Mouse (Mus musculus): ENCODE measurements around the gene Hsdl1.
A peak's percentile ranks its signal among the peaks of the same experiment; 100 is the strongest.

Hsdl1 gene

DNA sequence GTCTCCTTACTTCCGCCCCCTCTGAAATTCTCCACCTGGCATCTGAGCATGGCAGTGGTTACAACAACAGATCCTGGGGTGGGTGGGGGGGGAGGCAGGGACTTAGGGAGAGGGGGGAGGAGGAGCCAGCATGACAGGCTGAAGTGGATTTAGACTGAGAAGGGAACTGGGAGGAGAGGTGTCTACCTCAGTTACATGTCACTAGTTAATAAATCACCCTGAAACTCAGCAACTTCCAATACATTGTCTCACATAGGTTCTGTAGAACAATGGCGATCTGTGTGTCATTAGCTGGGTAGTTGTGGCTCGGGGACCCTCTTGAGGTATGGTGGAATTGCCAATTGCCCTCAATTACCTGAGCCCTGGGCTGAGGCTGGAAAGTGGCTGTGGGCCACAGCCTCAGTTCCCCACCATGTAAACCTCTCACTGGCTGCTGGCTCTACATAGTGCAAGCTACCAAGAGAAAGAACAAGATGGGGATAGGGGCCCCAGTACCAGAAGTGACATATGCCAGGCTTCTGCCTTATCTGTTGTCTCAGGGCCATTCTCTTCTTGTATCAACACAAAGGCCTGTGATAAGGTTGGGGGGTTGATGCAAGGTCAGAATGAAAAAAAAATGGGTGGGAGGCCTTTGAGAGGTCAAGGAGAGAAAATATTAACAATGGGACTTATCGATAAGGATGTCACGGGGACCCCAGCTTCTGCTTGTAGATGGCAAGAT lies 5.6 kb upstream of the Hsdl1 start:
- DNase-seq (ENCODE audit: low read depth, low spot score) = no peak

- DNase-seq (ENCODE audit: low read depth, low spot score) = no peak
Measured at GRCm38 (mm10) chr8:119579096-119579495, 4.1 kb upstream of the Hsdl1 start.

DNA sequence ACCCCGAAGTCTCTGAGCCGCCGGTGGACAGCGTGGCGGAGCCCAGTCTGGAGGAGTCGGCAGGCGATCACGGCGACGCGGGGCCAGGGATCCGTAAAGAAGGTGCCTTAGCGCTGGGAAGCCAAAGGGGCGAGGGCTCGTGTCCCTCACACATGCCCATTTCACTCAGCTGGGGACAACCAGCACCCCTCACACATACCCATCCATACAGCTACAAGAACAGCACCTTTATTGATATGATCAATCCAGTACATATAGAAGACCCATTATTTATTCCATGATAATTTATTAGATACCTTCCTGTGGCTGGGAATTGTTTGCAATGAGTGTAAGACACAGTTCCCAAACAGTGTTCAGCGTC lies 363 bp upstream of the Hsdl1 start:
- DNase-seq (ENCODE audit: low read depth, low spot score) = no peak

DNA sequence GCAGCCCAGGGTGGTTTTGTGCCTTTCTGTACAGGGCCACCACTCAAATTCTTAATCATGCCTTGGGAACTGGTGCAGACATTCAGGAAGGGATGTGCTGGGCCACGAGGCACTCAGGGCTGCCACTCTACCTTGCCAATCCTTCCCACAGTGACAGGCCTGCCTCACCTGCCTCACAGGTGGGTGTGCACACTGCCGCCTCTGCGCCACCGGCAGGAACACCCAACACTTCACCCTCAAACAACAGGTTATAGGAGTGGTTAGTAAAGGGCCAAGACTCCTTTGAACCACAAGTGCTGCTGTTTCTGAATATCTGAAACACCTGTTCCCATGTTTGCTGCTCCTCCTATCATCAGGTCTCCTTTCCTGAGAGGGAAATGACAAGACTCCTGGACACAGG lies 2.6 kb downstream of the Hsdl1 start:
- DNase-seq (ENCODE audit: low read depth, low spot score) = no peak

DNA sequence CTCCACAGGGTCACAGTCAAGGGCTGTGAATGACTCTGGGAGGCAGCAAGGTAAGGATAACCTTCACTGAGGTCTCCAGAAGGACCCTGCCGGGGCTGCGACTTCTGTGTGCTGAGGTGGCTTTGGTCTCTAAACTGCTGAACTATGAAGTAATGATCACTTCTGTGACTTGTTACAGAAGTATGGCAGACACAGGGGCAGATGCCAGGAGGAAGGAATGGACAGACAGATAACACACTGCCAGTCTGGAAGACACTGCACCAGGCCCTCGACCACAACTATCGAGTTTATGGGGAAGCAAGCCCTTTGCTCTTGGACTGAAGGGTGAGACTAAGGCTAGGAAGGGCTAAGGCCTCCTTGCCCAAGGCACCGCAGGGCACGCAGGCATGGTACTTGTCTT lies 3.8 kb downstream of the Hsdl1 start:
- no peak for DNase-seq (ENCODE audit: low read depth, low spot score)

- DNase-seq (ENCODE audit: low read depth, low spot score) = no peak
Measured at GRCm38 (mm10) chr8:119569881-119570280, 5.1 kb downstream of the Hsdl1 start.

- DNase-seq (ENCODE audit: low read depth, low spot score) = no peak
Measured at GRCm38 (mm10) chr8:119568951-119569350, 6.0 kb downstream of the Hsdl1 start.

GRCm38 (mm10) chr8:119568251-119568650 lies 6.7 kb downstream of the Hsdl1 start:
- no peak for DNase-seq (ENCODE audit: low read depth, low spot score)

- DNase-seq (ENCODE audit: low read depth, low spot score) = peak; percentile 91
Measured at GRCm38 (mm10) chr8:119566367-119566766, 8.6 kb downstream of the Hsdl1 start.

GRCm38 (mm10) chr8:119563849-119564251 lies 11.1 kb downstream of the Hsdl1 start:
- DNase-seq (ENCODE audit: low read depth, low spot score) = no peak

GRCm38 (mm10) chr8:119559402-119559720 lies 15.6 kb downstream of the Hsdl1 start:
- DNase-seq (ENCODE audit: low read depth, low spot score) = no peak

DNA sequence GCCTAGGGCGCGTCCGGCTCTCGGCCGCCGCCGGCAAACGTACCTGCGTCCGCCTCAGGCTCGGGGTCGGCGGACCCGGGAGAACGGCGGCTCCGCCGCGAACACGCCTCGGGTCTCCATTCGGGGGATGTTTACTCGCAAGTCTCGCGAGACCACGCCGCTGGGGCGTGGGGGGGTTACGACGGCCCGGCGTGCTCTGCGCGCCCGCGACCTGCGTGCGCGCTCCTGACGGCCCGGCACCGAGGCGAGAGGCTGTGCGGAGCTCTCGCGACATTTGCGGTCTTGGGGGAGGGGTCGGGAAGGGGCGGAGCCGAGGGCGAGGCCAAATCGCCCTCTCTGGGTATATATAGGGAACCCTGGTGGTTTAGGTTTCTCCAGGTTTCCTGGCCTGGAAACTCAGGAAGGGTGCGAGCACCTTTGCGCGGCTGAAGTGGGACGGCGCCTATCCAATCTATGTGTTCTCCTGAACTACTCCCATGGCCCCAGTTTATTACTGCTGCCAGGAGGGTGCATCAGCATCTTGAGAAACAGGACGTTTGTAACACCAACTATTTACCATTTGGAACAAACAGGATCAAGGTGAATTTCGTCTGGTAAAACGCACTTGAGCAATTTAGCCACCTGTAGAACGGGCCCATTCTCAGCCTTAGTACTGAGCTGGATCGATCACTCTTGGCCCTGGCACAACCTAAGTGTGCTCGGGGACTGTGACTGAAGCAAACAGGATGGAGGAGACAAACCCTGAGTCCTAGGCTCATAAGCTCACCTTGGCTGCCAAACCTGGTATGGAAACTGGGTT lies 16.2 kb downstream of the Hsdl1 start, which contains the start of gene Mbtps1:
TSS of gene Mbtps1 (minus strand) at position 133 of the 799 bp plus-strand sequence.
- peak; percentile 99 for DNase-seq (ENCODE audit: low read depth, low spot score)

DNA sequence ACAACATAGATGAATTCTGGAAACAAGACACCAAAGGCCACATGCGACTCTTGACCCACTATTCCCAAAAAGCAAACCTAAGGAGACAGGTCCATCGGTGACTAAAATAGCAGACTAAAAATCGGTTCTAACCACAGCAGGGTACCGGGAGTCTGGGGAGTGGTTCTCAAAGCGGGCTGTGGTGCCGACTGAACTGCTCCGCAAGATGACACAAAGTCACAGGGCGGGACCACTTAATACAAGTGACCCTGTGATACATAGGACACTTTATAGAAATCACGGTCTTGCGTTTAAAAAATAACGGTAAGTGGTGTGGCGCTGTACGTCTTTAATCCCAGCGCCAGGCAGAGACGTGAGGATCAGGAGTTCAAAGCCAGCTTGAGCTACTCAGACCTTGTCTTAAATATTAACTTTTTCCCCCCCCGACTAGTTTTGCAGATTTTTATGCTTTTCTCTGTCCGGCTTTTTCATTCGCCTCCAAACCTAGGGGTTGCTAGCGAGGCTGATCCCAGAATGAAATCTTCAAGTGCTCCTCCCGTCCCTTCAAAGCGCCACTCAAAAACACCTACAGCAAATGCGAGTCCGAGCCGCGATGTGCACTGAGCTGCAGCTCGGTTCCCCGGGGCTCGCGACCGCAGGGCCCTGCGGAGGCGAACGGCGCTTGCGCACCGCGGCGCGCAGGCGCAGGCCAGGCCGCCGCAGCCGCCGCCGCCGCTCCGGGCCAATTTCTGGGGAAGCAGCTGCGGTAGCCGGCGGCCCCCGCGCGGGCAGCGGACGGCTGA lies 17.0 kb downstream of the Hsdl1 start:
- DNase-seq (ENCODE audit: low read depth, low spot score) = peak; percentile 77

- DNase-seq (ENCODE audit: low read depth, low spot score) = no peak
Measured at GRCm38 (mm10) chr8:119557132-119557531, 17.9 kb downstream of the Hsdl1 start.

- DNase-seq (ENCODE audit: low read depth, low spot score) = no peak
Measured at GRCm38 (mm10) chr8:119555861-119556260, 19.1 kb downstream of the Hsdl1 start.

DNA sequence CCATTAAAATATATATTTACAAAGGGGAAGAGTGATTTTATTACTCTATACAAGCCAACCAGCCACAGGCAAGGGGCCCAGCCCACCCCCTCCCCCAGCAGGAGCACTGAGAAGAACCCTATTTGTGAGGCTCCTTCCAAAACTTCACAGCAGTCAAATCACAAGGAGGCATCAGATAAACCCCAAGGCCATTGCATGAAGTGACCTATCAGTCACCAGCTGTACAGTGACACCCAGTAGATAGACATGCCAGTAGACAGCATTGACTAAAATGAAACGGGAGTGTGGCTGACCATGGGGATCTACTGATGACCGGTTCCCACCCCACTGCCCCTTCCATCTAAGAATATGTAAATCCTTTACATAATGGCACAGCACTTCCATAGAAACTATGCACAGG lies 22.0 kb downstream of the Hsdl1 start:
- no peak for DNase-seq (ENCODE audit: low read depth, low spot score)

DNA sequence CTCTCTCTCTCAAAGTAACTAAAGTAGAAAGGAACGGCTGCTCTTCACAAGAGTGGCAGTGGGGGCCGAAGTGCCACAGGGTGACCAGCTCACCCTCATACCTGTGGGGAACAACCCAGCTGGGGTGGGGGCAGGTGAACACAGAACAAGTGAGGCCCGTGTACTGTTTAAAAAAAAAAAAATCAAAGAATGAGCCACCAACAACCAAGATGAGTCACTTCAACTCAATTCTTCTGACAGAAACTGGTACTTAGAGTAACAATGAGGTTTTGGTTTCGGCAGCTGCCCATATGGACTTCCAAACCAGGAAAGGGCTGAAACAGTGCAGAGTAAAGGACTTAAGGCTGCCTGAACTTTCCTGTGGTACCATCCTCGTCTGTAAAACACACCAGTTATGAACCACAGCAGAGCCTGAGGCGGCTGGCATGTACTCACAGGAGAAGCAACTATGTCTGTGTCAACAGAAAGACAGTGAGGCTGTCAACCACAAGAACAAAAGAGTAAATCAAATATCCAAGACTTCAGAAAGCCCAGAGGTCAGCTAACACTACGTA lies 26.3 kb downstream of the Hsdl1 start:
- DNase-seq (ENCODE audit: low read depth, low spot score) = no peak

DNA sequence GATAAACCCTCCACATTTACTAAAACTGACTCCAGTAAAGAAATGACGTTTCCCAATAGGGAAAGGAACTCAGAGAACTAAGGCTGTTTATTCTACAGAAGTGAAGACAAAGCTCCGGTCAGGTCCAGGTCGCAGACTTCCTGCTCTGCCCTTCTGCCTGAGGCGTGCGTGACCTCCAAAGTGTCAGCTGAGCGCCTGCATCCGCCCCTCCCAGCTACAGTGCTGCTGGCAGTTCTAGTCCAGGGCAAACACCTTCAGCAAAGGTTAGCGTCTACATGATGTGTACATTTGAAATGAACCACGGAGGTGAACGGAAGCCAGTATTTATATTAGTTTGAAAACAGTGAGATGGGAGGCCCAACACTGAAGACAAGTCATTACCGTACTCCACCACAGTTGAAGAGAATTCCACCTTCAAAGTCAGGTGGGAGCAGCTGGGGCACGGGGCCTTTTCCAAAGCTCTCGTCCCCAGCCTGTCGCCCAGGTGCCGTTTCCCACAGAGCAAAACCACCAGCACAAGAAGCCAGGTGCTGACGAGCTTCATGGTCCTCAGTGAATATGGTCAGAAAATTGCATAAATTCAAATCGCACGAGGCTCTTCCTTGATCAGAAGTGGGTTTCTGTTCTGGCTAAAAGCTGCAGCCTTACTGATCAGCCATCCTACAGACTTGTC lies 27.8 kb downstream of the Hsdl1 start:
- DNase-seq (ENCODE audit: low read depth, low spot score) = peak; percentile 73

DNA sequence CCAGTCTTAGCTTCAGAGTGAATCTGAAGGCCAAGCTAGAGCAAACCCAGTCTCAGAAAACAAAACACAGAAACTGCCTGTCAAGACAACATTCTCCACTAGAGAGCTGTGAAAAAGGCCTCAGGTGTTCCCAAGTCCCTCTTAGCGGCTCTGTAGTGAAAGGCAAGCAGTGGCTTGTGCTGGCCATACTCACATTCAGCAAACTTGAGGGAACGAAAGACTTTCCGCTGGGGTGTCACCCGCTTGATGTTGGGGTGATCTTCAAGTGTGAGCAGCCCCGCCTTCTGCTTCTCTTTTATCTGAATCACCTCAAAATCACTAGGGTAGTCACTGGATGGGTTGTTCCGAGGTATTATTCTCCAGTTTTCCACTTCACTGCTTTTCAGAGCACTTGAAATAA lies 29.2 kb downstream of the Hsdl1 start:
- no peak for DNase-seq (ENCODE audit: low read depth, low spot score)

DNA sequence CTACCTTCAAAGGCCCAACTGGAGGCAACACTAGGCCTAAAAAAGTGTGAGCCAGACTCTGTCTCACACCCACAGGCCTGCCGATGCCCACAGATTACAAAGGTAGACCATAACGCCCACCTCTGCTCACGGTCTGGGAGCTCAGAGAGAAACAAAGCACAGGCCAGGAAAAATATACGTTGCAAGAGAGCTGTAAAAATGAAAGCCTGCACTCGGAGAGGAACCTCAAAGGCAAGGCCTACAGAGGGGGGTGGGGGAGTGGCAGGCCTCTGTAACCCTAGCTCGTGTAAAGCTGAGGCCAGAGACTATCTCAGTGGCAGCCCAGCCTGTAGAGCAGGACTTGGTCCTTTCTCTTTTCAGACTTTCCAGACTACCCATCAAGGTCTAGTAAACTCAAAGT lies 29.8 kb downstream of the Hsdl1 start:
- DNase-seq (ENCODE audit: low read depth, low spot score) = no peak

DNA sequence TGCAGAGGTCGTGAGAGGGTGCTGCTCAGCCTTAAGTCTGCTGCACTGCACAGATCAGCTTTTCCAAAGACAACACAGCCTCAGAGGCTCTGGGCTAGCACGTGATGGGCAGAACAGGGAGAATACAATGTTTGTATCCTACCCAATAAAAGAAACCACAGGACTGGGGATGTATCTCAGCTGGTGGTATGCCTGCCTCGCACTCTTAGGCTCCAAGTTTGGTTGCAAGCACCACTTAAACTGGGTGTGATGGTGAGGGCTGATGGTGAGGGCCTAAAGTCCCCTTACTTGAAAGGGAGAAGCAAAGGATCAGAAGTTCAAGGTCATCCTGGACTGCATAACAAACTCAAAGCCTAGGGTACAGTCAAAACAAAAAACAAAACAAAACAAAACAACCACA lies 30.4 kb downstream of the Hsdl1 start:
- peak; percentile 69 for DNase-seq (ENCODE audit: low read depth, low spot score)

GRCm38 (mm10) chr8:119531973-119532372 lies 43.0 kb downstream of the Hsdl1 start:
- DNase-seq (ENCODE audit: low read depth, low spot score) = no peak
